Mouse (Mus musculus) kidney, adult 2 months (tissue): Measurements from ENCODE around the gene Lrrc32.

Experiments used
- CTCF ChIP-seq: fragments of 200-500 bp; conservative IDR thresholded peaks from 2 replicates; pipeline ENCODE4 v1.5.1; 2011; ENCODE audit warnings: low read depth, mild to moderate bottlenecking, control low read depth, low read length, moderate library complexity, mixed read lengths; ENCODE audit not compliant: insufficient read depth, insufficient read length
- POLR2A ChIP-seq: fragments of 200-500 bp; IDR thresholded peaks from one replicate; pipeline ENCODE4 v1.6.1; 2011; ENCODE audit warnings: low read depth, low read length, control low read depth

GRCm38 (mm10) chr7:98484878-98485277, 4.2 kb upstream of the Lrrc32 start:
- TF ChIP-seq CTCF = no peak
- TF ChIP-seq POLR2A = no peak
